Mouse (Mus musculus) midbrain, embryonic 12.5 days (tissue): ENCODE measurements at regions not wholly inside any gene's neighbourhood (a gene's known extent, or its start where the extent isn't known, plus 50 kb on each side); places are given as distances from the start of the nearest gene placed in this dataset.

Experiments used
- ATAC-seq: fragments of 200-750 bp; cut with Nextera tagmentation; 2 replicates; pipeline ENCODE4 v1.8.0; 2017; ENCODE audit warnings: low read depth, moderate TSS enrichment, moderate library complexity; ENCODE audit not compliant: low FRiP score
- H3K27ac ChIP-seq: fragments of 300-500 bp; sonication (generic); replicated peaks from 2 replicates; pipeline ENCODE4 v1.5.1; 2016; ENCODE audit warnings: mild to moderate bottlenecking
- H3K27me3 ChIP-seq: fragments of 300-500 bp; sonication (generic); 2 replicates; pipeline ENCODE4 v1.6.1; 2016; ENCODE audit warnings: mild to moderate bottlenecking
- H3K36me3 ChIP-seq: fragments of 300-500 bp; sonication (generic); 2 replicates; pipeline ENCODE4 v1.6.1; 2016
- H3K4me1 ChIP-seq: fragments of 300-500 bp; sonication (generic); 2 replicates; pipeline ENCODE4 v1.6.1; 2016
- H3K4me2 ChIP-seq: fragments of 300-500 bp; sonication (generic); replicated peaks from 2 replicates; pipeline ENCODE4 v1.6.1; 2016; ENCODE audit warnings: mild to moderate bottlenecking, moderate library complexity
- H3K4me3 ChIP-seq: fragments of 300-500 bp; sonication (generic); 2 replicates; pipeline ENCODE4 v1.5.1; 2016; ENCODE audit warnings: mild to moderate bottlenecking
- H3K9ac ChIP-seq: fragments of 300-500 bp; sonication (generic); replicated peaks from 2 replicates; pipeline ENCODE4 v1.6.1; 2016; ENCODE audit warnings: mild to moderate bottlenecking, moderate library complexity
- H3K9me3 ChIP-seq: fragments of 300-500 bp; sonication (generic); 2 replicates; pipeline ENCODE4 v1.6.1; 2016; ENCODE audit warnings: mild to moderate bottlenecking
- WGBS: fragments of 180-500 bp; shearing (Covaris S2); methylation state at CpG from one replicate; pipeline ENCODE4 v1.1.7; 2016; 5-methylcytosine and 5-hydroxymethylcytosine counted together

DNA sequence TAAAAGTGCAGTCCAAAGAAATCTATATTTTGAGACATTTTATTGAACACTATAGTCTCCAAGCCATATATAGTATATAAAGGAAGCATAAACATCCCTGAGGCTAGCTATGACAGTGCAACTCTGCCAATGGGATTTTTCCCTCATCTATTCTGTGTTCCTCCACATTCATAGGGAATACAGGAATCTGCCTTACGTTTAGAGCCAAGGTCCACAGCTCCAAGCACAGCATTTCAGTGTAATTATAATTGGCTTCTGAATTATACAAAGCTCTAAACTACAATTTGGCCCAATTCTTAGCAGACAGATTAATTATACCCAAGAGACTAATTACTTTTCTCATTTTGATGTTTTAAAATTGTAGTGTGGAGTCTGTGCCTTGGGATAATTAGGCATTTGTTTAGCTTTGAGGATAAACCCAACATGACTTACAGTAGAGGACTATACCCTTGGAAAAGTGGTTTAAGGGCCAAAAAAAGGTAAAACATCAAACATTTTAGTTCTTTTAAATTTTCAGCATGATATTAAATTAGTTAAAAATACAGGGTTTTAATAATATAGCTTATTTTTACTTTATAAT is 235.0 kb upstream of the Gje1 start:
- ATAC-seq = peak; percentile 49
- Histone ChIP-seq H3K36me3 (no peaks in the 10 kb centered on the region), H3K4me1 (no peaks in the 10 kb centered on the region), H3K9ac (no peak overlapping the region), H3K27me3 (no peaks in the 10 kb centered on the region), H3K4me2 (no peak overlapping the region), H3K9me3 (no peaks in the 10 kb centered on the region), H3K27ac (no peak overlapping the region), H3K4me3 (no peak overlapping the region)
- WGBS = 61% methylated on average over 1 of the region's 1 CpGs

DNA sequence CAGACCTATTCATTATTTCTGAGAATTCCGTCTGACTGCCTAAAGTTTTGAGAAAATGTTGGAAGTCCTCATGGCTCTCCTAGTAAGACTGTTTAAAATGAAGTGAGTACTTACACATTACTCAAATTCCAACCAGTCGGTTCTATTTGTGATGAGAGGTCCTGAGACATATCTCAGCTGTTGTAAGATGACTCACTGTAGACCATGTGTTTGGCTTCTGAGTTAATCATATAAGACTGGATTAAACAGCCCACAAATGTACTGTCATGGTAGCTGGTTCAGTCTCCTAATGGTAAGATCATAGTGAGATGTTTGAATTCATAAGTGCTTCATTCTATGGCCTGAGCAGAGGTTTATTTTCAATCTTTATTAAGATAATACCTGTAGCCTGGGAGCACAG is 223.9 kb upstream of the Gje1 start:
- H3K4me3 ChIP-seq = no peak overlapping the region
- H3K9me3 ChIP-seq = no peaks in the 10 kb centered on the region
- H3K36me3 ChIP-seq = no peaks in the 10 kb centered on the region
- H3K27ac ChIP-seq = no peak overlapping the region
- WGBS = 76% methylated on average over 2 of the region's 2 CpGs
- H3K4me1 ChIP-seq = no peaks in the 10 kb centered on the region
- H3K27me3 ChIP-seq = no peaks in the 10 kb centered on the region
- H3K4me2 ChIP-seq = no peak overlapping the region
- no peak for ATAC-seq
- no peak overlapping the region for H3K9ac ChIP-seq
